8 mouse cellular contexts compared by ENCODE assay signal in genomic region chr17:62880311-62881175, GRCm38 (mm10). TPM values are rescaled to one million over a fixed set of nuclear protein-coding genes. Genes with fewer than 3 reads are reported as not detected.
DNase-seq lines count a peak whose midpoint lies in the region; ATAC-seq and TF ChIP-seq lines count a peak whose summit lies in the region.

No protein-coding gene starts in this region.

- no peaks in the 10 kb centered on the region for H3K9me3 ChIP-seq in embryonic facial prominence, embryonic 11.5 days (replicated peaks; ENCODE audit: control insufficient read depth, low read length)
- no peaks in the 10 kb centered on the region for H3K9me3 ChIP-seq in heart, embryonic 15.5 days (replicated peaks)
- no peaks in the 10 kb centered on the region for H3K9me3 ChIP-seq in lung, embryonic 14.5 days (ENCODE audit: low read depth, low read length)

- peak overlapping the region; percentile 96 for H3K9ac ChIP-seq in embryonic facial prominence, embryonic 11.5 days (replicated peaks; ENCODE audit: low read length)
- H3K9ac ChIP-seq in heart, embryonic 15.5 days = peak overlapping the region; percentile 82
- peak overlapping the region; percentile 80 for H3K9ac ChIP-seq in lung, embryonic 14.5 days

- no peak for TF ChIP-seq CTCF in lung, embryonic 14.5 days (IDR thresholded peaks at IDR 0.05; ENCODE audit: low read depth)

- H3K4me2 ChIP-seq in embryonic facial prominence, embryonic 11.5 days (ENCODE audit: low read depth, low read length) = peak overlapping the region; percentile 89
- peak overlapping the region; percentile 99 for H3K4me2 ChIP-seq in heart, embryonic 15.5 days
- peak overlapping the region; percentile 99 for H3K4me2 ChIP-seq in lung, embryonic 14.5 days

- no peaks in the 10 kb centered on the region for H3K27me3 ChIP-seq in embryonic facial prominence, embryonic 11.5 days (ENCODE audit: control insufficient read depth, insufficient read depth, low read length)
- no peaks in the 10 kb centered on the region for H3K27me3 ChIP-seq in heart, embryonic 15.5 days
- H3K27me3 ChIP-seq in lung, embryonic 14.5 days (ENCODE audit: insufficient read depth, low read length) = no peaks in the 10 kb centered on the region

- H3K4me3 ChIP-seq in embryonic facial prominence, embryonic 11.5 days (ENCODE audit: low read depth, low read length) = peak overlapping the region; percentile 94
- H3K4me3 ChIP-seq in heart, embryonic 15.5 days = peak overlapping the region; percentile 91
- H3K4me3 ChIP-seq in lung, embryonic 14.5 days (ENCODE audit: low read depth, low read length) = peak overlapping the region; percentile 78

- H3K4me1 ChIP-seq in embryonic facial prominence, embryonic 11.5 days (ENCODE audit: control insufficient read depth, insufficient read depth, low read length) = no peaks in the 10 kb centered on the region
- H3K4me1 ChIP-seq in heart, embryonic 15.5 days (replicated peaks) = peaks cover 4% of the 10 kb centered on the region
- no peaks in the 10 kb centered on the region for H3K4me1 ChIP-seq in lung, embryonic 14.5 days (ENCODE audit: insufficient read depth)

- H3K27ac ChIP-seq in embryonic facial prominence, embryonic 11.5 days (replicated peaks; ENCODE audit: low read depth, low read length) = peak overlapping the region; percentile 74
- H3K27ac ChIP-seq in heart, embryonic 15.5 days = peak overlapping the region; percentile 95
- peak overlapping the region; percentile 88; the same call in 1 of the 2 replicates for H3K27ac ChIP-seq in lung, embryonic 14.5 days (ENCODE audit: low read depth)

- WGBS in embryonic facial prominence, embryonic 11.5 days = under 1% methylated on average over 79 of the region's 82 CpGs
- under 1% methylated on average over 81 of the region's 82 CpGs for WGBS in heart, embryonic 15.5 days
- WGBS in lung, embryonic 14.5 days = under 1% methylated on average over 82 of the region's 82 CpGs

- no peaks in the 10 kb centered on the region for H3K36me3 ChIP-seq in embryonic facial prominence, embryonic 11.5 days (replicated peaks; ENCODE audit: control insufficient read depth, insufficient read depth, low read depth, low read length)
- no peaks in the 10 kb centered on the region for H3K36me3 ChIP-seq in heart, embryonic 15.5 days
- H3K36me3 ChIP-seq in lung, embryonic 14.5 days (ENCODE audit: insufficient read depth) = no peaks in the 10 kb centered on the region

- ATAC-seq in embryonic facial prominence, embryonic 11.5 days (replicated peaks; ENCODE audit: insufficient number of reproducible peaks, low FRiP score, low TSS enrichment, low read depth) = peak; percentile 5; the same call in 1 of the 2 replicates
- ATAC-seq in heart, embryonic 15.5 days (replicated peaks; ENCODE audit: insufficient number of reproducible peaks, insufficient read depth, low FRiP score, low read depth) = peak; percentile 16; the same call in 1 of the 2 replicates
- ATAC-seq in lung, embryonic 14.5 days (ENCODE audit: insufficient read depth) = peak; percentile 16; the same call in 1 of the 2 replicates
- no peak for ATAC-seq in erythroblast, adult 5-6 weeks (replicated peaks; ENCODE audit: low FRiP score, poor library complexity, severe bottlenecking)

- DNase-seq in B cell, adult 2 months = peak; percentile 42 to 52
- DNase-seq in adipocyte (ENCODE audit: low spot score) = peak; percentile 57
- peak; percentile 68 for DNase-seq in embryonic facial prominence, embryonic 11.5 days (ENCODE audit: low spot score)
- peak; percentile 67 for DNase-seq in kidney, postnatal 10 days
- DNase-seq in lung, embryonic 14.5 days = peak; percentile 80
- DNase-seq in retina, embryonic 14.5 days (ENCODE audit: low spot score) = peak; percentile 68

RNA-seq across cellular contexts. Expression of gene Efna5, which starts 0.6 kb away (rescaled TPM):
- 65.2 and 70.3 TPM in 2 replicates for polyA plus RNA-seq in embryonic facial prominence, embryonic 11.5 days (2014; fragmentation: Nextera tagmentation; extraction: Ambion mirVana)
- 22.4 and 23.6 TPM in 2 replicates for polyA plus RNA-seq in heart, embryonic 15.5 days (2015; fragmentation: Nextera tagmentation; extraction: Ambion mirVana)
- polyA plus RNA-seq in lung, embryonic 14.5 days (2014; fragmentation: Nextera tagmentation; extraction: Ambion mirVana) = 14.8 and 15.5 TPM in 2 replicates
- total RNA-seq in erythroblast, adult 5-6 weeks (2015; ENCODE audit: low replicate concordance) = not detected in 2 replicates
- total RNA-seq in erythroblast, adult 5-6 weeks (2017; ENCODE audit: low replicate concordance) = not detected in 2 replicates
